Mouse (Mus musculus): ENCODE data around the gene Fgf18.

GRCm38 (mm10) chr11:33154459-33154858 is 7.3 kb upstream of the Fgf18 start:
- TF ChIP-seq CTCF (IDR thresholded peaks at IDR 0.05; ENCODE audit: control insufficient read depth, insufficient read depth, insufficient replicate concordance, low read depth, low read length) = no peak
- TF ChIP-seq POLR2A (IDR thresholded peaks at IDR 0.05; ENCODE audit: control insufficient read depth, low read depth, low read length) = no peak

All from testis, adult 2 months (tissue).